Mouse (Mus musculus) C2C12 (cell line): Measurements from ENCODE around the gene Olfr177.

Source experiments
- CTCF ChIP-seq: IDR thresholded peaks from one replicate; pipeline ENCODE4 v1.5.1; 2011; ENCODE audit not compliant: control insufficient read depth, insufficient read depth, insufficient read length
- MAX ChIP-seq: IDR thresholded peaks from one replicate; pipeline ENCODE4 v1.6.1; 2011; ENCODE audit warnings: mild to moderate bottlenecking, control low read depth
- MYOG ChIP-seq: IDR thresholded peaks from one replicate; pipeline ENCODE4 v1.6.1; 2011; ENCODE audit not compliant: control insufficient read depth, insufficient read length; ENCODE audit errors: extremely low read depth

GRCm38 (mm10) chr16:58874668-58875067 is at the start of gene Olfr177:
- TF ChIP-seq CTCF: no peak
- TF ChIP-seq MAX: no peak
- TF ChIP-seq MYOG: no peak
